In genomic region chr11:3337173-3337955, GRCm38 (mm10) we compare ENCODE assay signal across 8 mouse cellular contexts. TPM values are rescaled to one million over a fixed set of nuclear protein-coding genes. Genes with fewer than 3 reads are reported as not detected.
A peak's percentile ranks its signal among the peaks of the same experiment; 100 is the strongest.
DNase-seq lines count a peak whose midpoint lies in the region; ATAC-seq and TF ChIP-seq lines count a peak whose summit lies in the region.

No protein-coding gene starts in this region.

- H3K27ac ChIP-seq in gastrocnemius, adult 2 months = peak overlapping the region; percentile 74
- H3K27ac ChIP-seq in hindbrain, embryonic 10.5 days = peak overlapping the region; percentile 92

- no peak for ATAC-seq in erythroid progenitor cell, adult 5-6 weeks (replicated peaks; ENCODE audit: low FRiP score, poor library complexity, severe bottlenecking)

- DNase-seq in gastrocnemius, adult 2 months = peak; percentile 43
- DNase-seq in gastrocnemius, adult 8-10 months (ENCODE audit: low spot score in 2 of 2) = no peak
- DNase-seq in adrenal gland, postnatal 25 days = peak; percentile 32
- DNase-seq in fibroblast of lung, adult 2 months (ENCODE audit: low read depth) = peak; percentile 81
- peak; percentile 73 for DNase-seq in hindbrain, embryonic 10.5 days (ENCODE audit: low spot score)
- peak; percentile 71 to 89 for DNase-seq in left cerebral cortex, adult 9 months (ENCODE audit: low spot score in 2 of 2)
- peak; percentile 58 for DNase-seq in neural tube, embryonic 10.5 days (ENCODE audit: extremely low spot score, low spot score)

- H3K4me3 ChIP-seq in gastrocnemius, adult 2 months = no peak overlapping the region
- peak overlapping the region; percentile 20 for H3K4me3 ChIP-seq in hindbrain, embryonic 10.5 days

- no peak for TF ChIP-seq CTCF in gastrocnemius, adult 2 months (IDR thresholded peaks at IDR 0.05)

- peaks cover 44% of the 10 kb centered on the region for H3K4me1 ChIP-seq in hindbrain, embryonic 10.5 days (replicated peaks)

- H3K27me3 ChIP-seq in hindbrain, embryonic 10.5 days (ENCODE audit: insufficient read depth, poor library complexity, severe bottlenecking) = 0 out of 2 replicates have a peak, but pooled peaks cover 7% of the 10 kb centered on the region

- no peaks in the 10 kb centered on the region for H3K9me3 ChIP-seq in hindbrain, embryonic 10.5 days

- 6% methylated on average over 12 of the region's 12 CpGs for WGBS in hindbrain, embryonic 10.5 days

- intact Hi-C loops in gastrocnemius, adult 2 months (cut with DNase I) = no loop called here

- H3K36me3 ChIP-seq in hindbrain, embryonic 10.5 days = peaks cover 13% of the 10 kb centered on the region

RNA-seq across cellular contexts. Expression of gene Pik3ip1, which starts 7.2 kb away (rescaled TPM):
- 10 to 100 TPM; 17.7 to 21.7 TPM for total RNA-seq in gastrocnemius, adult 2 months (2021)
- 10 to 100 TPM; 28.3 to 39.0 (median 36.6) TPM for total RNA-seq in gastrocnemius, adult 8-10 months (2022)
- total RNA-seq in adrenal gland, postnatal 25 days (2021) = 13.1 and 18.5 TPM in 2 replicates
- polyA plus RNA-seq in hindbrain, embryonic 10.5 days (2016; fragmentation: Nextera tagmentation; extraction: Ambion mirVana) = 9.3 and 9.4 TPM in 2 replicates
- total RNA-seq in erythroid progenitor cell, adult 5-6 weeks (2015; ENCODE audit: low replicate concordance) = 2.1 and 4.3 TPM in 2 replicates
- total RNA-seq in erythroid progenitor cell, adult 5-6 weeks (2017; ENCODE audit: low replicate concordance) = 2.7 and 20.2 TPM in 2 replicates

RNA-seq across cellular contexts. Expression of gene Patz1, which starts 48.7 kb away (rescaled TPM):
- total RNA-seq in gastrocnemius, adult 2 months (2021) = 10 to 100 TPM; 11.9 to 17.2 TPM
- total RNA-seq in gastrocnemius, adult 8-10 months (2022) = 10 to 100 TPM; 13.0 to 22.3 (median 19.2) TPM
- 33.2 and 51.0 TPM in 2 replicates for total RNA-seq in adrenal gland, postnatal 25 days (2021)
- polyA plus RNA-seq in hindbrain, embryonic 10.5 days (2016; fragmentation: Nextera tagmentation; extraction: Ambion mirVana) = 106 and 116 TPM in 2 replicates
- 14.1 and 17.6 TPM in 2 replicates for total RNA-seq in erythroid progenitor cell, adult 5-6 weeks (2015; ENCODE audit: low replicate concordance)
- 18.2 and 31.6 TPM in 2 replicates for total RNA-seq in erythroid progenitor cell, adult 5-6 weeks (2017; ENCODE audit: low replicate concordance)

Comparison
In these comparisons a context has a peak if more than half of its experiments do, and no peak if none do; other contexts are left out.
1. DNase-seq: peak in gastrocnemius, adult 2 months (single experiment), adrenal gland, postnatal 25 days (single experiment), fibroblast of lung, adult 2 months (single experiment), hindbrain, embryonic 10.5 days (single experiment), left cerebral cortex, adult 9 months (2 of 2) and neural tube, embryonic 10.5 days (single experiment); none in gastrocnemius, adult 8-10 months (0 of 2).